Mouse (Mus musculus) embryo, embryonic 10.5 days (tissue): Measurements from ENCODE around the gene Dclk3.

Source experiments
- DNase-seq: peaks from one replicate; pipeline ENCODE4 v3.0.0-alpha.2; 2015; ENCODE audit warnings: low spot score

The Dclk3 gene

GRCm38 (mm10) chr9:111438904-111439835 lies at the start of gene Dclk3:
TSS of gene Dclk3 (plus strand) at chr9:111439081.
- DNase-seq, result peak; percentile 27

- no peak for DNase-seq
Measured at GRCm38 (mm10) chr9:111390016-111390415, 48.9 kb upstream of the Dclk3 start.

- no peak for DNase-seq
Measured at GRCm38 (mm10) chr9:111391036-111391435, 47.8 kb upstream of the Dclk3 start.

- DNase-seq, result no peak
Measured at GRCm38 (mm10) chr9:111391926-111392442, 46.9 kb upstream of the Dclk3 start.

- DNase-seq, result no peak
Measured at GRCm38 (mm10) chr9:111395265-111395664, 43.6 kb upstream of the Dclk3 start.

- no peak for DNase-seq
Measured at GRCm38 (mm10) chr9:111398059-111398458, 40.8 kb upstream of the Dclk3 start.

- DNase-seq, result no peak
Measured at GRCm38 (mm10) chr9:111400089-111400488, 38.8 kb upstream of the Dclk3 start.

GRCm38 (mm10) chr9:111403159-111403558 lies 35.7 kb upstream of the Dclk3 start:
- no peak for DNase-seq

- no peak for DNase-seq
Measured at GRCm38 (mm10) chr9:111404346-111405079, 34.4 kb upstream of the Dclk3 start.

- no peak for DNase-seq
Measured at GRCm38 (mm10) chr9:111405080-111405428, 33.8 kb upstream of the Dclk3 start.

- no peak for DNase-seq
Measured at GRCm38 (mm10) chr9:111408012-111408411, 30.9 kb upstream of the Dclk3 start.

GRCm38 (mm10) chr9:111408427-111408826 lies 30.5 kb upstream of the Dclk3 start:
- DNase-seq, result no peak

- peak; percentile 15 for DNase-seq
Measured at GRCm38 (mm10) chr9:111412471-111413160, 26.3 kb upstream of the Dclk3 start.

- no peak for DNase-seq
Measured at GRCm38 (mm10) chr9:111421862-111422261, 17.0 kb upstream of the Dclk3 start.

GRCm38 (mm10) chr9:111422567-111422966 lies 16.3 kb upstream of the Dclk3 start:
- DNase-seq, result no peak

- DNase-seq, result peak; percentile 10
Measured at GRCm38 (mm10) chr9:111425113-111425512, 13.8 kb upstream of the Dclk3 start.

GRCm38 (mm10) chr9:111425952-111426351 lies 12.9 kb upstream of the Dclk3 start:
- DNase-seq, result no peak

- no peak for DNase-seq
Measured at GRCm38 (mm10) chr9:111427891-111428555, 10.9 kb upstream of the Dclk3 start.

- DNase-seq, result no peak
Measured at GRCm38 (mm10) chr9:111428698-111429362, 10.1 kb upstream of the Dclk3 start.

- DNase-seq, result no peak
Measured at GRCm38 (mm10) chr9:111429363-111429750, 9.5 kb upstream of the Dclk3 start.

GRCm38 (mm10) chr9:111435429-111435828 lies 3.5 kb upstream of the Dclk3 start:
- no peak for DNase-seq
